Mouse (Mus musculus): Measurements from ENCODE around the gene Abcf2.
A peak's percentile ranks its signal among the peaks of the same experiment; 100 is the strongest.

Gene Abcf2

DNA sequence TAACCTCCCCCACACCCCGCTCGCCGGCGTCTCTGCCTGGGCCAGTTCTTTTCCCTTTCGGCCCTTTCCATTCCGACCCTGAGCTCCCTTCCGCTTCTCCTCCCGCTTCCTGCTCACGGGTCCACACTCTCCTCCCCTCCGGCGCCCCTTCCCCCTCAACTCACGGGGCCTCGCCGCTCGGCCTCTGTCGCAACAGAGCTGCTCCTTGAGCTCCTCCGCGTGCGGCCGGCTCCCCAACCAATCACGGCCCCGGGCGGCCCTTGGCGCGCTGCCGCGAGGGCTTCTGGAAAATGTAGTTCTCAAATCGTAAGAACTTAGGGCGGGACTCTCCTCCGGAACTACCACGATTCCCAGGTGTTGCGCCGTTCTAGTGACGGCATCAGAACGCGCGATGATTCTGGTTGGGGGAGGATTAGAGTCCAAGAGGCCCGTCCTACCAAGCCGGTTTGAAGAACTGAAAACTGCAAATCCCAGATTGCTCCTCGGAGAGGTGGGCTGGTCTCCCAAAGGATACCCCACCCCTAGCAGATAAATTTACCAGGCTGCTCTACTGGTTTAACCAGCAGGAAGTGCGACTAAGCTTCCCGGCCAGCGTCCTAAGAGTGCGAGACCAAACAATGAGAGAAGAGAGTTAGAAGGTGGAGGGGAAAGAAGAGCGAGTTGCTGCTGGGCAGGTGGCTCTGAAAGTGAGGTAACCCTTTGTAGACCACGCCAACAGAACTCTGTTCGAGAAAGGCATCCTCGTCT lies at the start of gene Abcf2:
Gene Abcf2, minus strand, starts transcription at position 285 of the 747 bp plus-strand sequence.
- DNase-seq (ENCODE audit: low read depth, low spot score) = peak; percentile 100

DNA sequence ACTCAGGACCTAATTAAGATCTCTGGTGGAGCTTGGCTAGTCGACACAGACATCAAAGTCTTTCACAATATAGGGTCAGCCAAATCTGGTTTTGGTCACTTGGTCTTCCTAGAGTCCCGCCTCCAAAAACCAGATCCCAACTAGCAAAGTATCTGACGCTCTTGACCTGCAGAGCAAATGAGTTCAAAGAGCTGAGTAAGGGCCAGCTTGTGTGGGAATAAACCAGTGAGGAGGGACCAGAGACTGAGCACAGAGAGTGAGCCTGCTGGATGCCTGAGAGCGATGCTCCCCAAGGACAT lies 47.5 kb upstream of the Abcf2 start:
- no peak for DNase-seq (ENCODE audit: low read depth, low spot score)

DNA sequence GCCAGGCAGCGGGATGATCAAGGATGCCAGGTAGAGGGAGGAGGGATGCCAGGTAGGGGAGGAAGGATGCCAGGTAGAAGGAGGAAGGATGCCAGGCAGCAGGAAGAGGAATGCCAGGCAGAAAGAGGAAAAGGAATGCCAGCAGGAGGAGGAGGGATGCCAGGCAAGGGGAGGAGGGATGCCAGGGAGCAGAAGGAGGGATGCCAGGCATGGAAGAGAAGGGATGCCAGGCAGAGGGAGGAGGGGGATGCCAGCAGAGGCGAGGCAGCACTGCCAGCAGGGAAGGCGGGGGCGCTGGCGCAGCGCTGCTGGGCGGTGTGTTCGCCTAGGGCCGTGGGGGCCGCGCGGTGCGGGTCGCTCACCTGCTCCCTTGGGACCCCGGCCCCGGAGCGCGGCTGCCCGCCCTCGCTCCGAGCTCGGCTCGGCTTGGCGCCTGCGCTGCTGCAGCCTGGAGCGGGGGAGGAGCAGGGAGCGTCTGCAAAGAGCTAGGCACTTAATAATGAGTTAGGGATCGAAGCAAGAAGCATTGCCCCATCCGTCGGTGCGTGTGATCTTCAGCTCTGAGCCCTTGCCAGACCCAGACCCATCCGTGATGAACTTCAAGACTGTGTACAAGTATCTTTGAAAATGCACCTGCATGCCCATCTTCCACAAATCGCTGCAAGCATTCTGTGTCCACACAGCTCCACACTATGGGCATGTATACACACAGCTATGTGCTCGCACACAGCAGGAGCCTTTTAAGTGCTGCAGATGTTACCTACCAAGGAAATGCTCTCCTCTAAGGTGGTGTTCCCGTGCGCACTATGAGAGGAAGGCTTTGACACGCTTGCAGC lies 46.9 kb upstream of the Abcf2 start, which contains the start of gene Smarcd3:
Gene Smarcd3, minus strand, starts transcription at position 426 of the 836 bp plus-strand sequence.
- peak; percentile 37 for DNase-seq (ENCODE audit: low read depth, low spot score)

DNA sequence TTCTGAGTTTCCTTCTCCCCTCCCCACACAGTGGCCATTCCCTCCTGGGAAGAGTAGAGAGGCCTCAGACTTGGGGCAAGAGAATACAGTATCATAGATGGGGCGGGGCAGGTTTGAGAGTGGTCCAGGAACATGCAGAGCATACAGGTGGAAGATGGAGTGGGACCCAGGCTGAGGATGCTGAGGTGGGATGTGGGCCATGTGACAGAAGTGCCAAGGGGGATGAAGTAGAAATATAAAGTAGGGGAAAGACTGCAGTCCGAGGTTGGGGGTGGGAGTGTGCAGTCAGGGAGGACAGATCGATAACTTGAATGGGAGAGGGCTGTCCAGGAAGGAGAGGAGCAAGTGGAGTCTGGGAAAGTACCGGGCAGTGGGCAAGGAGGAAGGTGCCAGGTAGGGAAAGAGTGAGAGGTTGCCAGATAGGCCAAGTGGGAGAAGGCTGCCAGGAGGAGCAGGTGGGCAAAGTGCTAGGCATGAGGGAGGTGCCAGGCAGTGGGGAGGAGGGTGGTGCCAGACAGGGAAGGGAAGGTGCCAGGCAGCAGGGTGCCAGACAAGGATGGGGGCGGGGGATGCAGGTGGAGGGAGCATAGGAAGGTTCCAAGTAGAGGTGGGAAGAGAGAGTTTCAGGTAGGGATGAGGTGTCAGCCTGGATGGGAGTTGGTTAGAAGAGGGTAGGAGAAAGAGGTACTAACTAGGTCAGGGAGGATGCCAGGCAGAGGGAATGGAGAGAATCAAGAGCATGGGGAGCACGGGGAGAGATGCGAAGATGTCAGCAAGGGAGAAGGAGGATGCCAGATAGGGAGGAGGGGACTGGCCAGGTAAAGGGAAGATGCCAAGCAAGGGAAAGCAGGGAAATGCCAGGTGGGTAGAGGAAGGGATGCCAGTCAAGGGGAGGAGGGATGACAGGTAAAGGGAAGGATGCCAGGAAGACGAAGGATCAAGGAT lies 46.0 kb upstream of the Abcf2 start:
- DNase-seq (ENCODE audit: low read depth, low spot score) = no peak

DNA sequence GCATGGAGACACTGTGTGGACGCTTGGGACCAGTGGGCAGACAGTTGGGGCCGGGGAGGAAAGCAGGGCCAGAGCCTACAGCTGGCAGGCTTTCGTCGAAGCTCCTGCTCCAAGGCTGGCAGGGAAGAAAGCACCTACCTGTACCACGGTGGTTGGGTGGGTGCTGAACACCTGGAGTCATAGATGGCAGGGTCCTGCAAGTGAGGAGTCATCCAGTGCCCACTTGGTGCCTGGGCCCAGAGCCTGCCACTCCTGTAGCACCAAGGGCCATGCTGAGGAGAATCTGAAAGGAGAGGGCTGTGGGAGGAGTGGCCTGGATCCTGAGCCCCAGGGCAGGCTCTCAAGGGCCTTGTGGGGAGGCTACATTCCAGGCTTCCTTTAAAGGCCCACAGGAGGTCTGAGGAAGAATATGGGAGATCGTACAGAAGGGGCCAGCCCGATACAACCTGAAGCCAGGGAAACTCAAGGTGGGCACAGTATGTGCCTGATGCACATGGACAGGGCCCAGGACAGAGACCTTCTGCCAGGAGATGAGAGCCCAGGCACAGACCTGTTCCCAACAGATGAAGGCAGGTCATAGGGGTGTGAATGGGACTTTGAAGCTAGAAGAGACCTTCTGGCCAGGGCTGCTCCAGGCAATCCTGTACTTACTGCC lies 45.2 kb upstream of the Abcf2 start:
- no peak for DNase-seq (ENCODE audit: low read depth, low spot score)

DNA sequence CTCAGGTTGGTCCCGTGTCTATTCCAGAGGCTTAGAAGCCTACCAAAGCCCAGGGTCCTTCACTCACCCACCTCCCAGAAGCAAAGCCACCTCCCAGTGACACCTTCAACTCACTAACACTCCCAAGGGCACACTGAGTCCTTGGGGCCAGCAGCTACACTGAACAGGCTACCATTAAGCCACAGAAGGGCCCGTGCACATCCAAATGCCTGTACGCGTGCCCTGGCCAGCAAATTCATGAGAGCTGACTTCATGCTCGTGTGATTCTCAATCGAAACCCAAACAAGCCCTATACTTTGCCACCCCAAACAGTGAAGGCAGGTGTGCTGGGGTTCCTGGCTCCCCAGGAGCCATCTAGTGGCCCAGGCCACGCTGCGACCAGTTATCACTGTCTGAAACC lies 43.4 kb upstream of the Abcf2 start:
- no peak for DNase-seq (ENCODE audit: low read depth, low spot score)

DNA sequence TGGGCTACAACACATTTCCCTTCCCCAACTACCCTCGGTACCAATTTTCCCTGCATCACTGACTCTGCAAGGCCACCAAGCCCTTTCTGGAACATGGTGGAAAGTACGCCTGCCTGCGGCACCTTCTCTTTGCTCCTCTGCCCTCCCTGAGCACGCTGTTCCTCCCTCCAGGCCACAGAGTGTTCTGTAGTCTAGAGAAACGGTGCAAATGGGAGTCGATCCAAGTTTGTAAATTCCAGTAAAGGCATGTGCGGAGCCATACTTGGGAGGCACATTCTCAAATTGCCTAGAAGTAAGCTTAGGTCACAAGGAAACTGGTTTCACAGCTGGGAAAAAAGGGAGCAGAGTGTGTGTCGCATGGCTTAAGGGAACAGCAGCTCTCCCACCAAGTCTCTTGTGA lies 42.8 kb upstream of the Abcf2 start:
- no peak for DNase-seq (ENCODE audit: low read depth, low spot score)

DNA sequence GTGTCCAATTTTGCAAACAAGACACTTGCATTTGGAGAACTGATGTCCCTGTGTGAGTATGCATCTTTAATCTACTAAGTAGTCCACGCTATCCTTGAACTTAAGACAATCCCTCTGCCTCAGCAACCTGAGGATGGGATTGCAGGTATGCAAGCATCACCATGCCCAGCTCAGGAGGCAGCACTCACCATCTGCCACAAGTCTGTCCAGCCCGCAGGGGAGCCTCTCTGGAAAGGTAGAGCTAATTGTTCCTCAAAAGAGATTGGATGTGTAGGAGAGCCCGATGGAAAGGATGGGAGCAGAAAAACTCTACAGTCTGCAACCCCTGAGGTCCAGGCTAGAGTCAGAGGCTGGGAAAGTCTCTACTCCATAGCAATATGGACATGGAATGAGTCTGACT lies 41.7 kb upstream of the Abcf2 start:
- DNase-seq (ENCODE audit: low read depth, low spot score) = no peak

DNA sequence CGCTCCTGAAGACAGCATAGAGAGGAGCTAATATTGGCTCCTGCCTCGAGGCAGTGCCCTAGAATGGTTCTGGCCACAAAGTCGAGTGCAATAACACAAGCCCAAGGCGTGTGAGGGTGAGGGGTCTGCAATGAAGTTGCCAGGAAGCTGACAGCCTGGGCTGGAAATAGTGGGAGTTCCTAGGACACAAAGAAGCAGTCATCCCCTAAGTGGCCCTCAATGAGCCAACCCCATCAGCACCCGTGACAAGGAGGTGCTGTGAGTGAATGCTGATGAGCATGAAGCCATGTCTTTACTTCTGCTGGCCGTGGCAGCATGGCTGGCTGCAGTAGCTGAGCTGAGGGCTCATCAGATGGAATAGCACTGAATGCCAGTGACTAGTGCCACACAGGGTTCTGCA lies 37.8 kb upstream of the Abcf2 start:
- no peak for DNase-seq (ENCODE audit: low read depth, low spot score)

DNA sequence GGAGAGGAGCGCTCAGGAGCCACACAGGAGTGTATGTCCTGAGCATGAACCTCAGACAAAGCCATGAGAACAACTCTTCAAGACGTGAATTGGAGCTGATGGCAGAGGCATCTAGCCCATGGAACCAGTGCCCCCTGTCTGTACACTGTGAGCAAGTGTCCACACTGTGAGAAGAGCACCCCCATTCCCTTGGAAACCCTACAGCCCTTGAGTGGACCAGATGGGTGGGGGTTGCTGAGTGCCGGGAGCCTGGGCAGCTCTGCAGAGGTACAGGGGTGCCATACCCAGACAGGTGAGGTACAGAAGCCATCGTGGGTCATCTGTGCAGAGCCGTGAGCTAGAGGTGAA lies 35.0 kb upstream of the Abcf2 start:
- DNase-seq (ENCODE audit: low read depth, low spot score) = no peak

DNA sequence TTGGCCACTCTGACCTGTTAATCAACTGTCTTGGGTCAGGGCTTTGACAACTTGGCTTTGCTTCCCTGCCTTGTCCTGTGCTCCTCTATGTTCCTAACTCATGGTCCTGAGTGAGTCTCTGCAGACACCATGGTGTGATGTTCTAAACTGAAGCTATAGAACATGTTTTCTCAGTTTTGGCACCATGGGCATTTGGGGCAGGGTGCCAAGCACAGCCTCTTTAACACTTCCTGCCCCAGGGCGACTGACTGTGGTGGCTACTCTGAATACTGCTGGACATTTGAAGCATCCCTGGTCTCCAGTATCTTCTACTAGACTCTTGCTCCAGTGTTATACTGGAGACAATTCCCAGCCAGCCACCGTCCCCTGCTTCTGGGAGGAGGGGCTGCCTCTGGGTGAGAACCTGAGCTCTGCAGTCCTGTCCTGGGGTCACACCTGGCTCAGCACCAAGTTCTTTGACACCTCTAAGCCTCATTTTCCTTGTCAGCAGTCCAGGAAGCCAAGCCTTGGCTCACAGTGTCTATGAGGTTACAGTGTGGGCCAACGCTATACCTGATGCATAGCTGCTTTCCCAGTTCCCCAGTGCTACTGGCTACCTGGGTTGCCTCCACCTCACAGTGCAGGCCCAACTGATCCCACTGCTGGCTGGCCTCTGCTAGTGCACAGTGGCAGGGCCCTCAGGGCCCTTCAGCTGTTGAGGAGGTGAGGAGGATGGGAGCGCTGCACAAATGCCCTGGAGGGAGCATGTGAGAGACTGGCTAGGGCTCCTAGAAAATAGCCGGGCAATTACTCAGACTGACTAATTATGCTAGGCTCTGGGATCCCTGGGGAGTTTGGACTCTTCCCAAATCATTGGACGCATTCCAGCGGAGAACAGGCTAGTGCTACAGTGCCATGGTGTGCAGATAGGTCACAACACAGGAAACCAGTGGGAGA lies 34.4 kb upstream of the Abcf2 start:
- DNase-seq (ENCODE audit: low read depth, low spot score) = no peak

DNA sequence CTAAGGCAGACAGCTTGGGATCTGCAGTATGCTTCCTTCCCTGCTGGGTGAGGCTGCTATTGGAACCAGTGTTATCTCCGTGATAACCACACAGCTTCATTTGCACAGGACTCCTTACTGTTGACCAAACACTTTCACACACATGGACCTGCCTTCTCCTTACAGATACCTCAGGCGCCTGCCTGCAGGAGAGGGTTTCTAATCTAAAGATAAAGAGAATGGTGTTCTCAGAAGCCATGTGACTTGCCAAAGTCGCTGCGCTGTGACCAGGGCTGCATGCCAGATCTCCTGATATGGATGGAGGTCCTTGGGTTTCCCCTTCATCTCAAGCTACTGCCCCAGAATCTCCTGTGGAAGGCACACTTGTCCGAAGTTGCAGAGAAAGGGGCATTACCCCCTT lies 32.1 kb upstream of the Abcf2 start:
- no peak for DNase-seq (ENCODE audit: low read depth, low spot score)

DNA sequence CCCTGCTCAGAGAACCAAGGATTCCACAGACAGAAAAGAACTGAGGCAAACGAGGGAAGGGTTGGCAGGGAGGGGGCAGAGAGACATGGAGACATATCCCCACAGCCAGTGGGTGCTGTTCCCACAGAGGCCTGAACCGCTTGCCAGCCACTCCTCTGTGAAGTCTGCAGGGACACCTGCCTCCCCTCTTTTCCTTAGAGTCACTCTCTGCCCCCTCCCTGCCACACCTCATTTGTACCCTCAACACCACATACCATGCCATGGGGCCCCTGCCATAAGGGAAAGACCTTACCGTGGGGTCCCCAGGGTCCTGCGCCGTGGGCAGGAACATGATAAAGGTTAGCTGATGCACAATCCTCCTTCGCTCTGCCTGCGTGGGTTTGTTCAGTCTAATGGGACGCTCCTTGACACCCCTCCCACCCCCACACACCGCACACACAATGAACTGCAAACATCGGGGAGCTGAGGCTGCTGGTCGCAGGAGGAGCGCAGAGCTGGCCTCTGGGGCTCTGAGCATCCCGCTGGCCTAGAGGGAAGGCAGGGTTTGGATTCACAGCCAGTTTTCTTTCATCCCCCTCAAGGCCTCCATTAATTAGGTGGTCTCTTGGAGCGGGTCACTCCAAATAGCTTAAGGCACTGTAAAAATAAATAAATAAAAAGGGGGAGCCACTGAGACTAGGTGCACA lies 28.9 kb upstream of the Abcf2 start:
- no peak for DNase-seq (ENCODE audit: low read depth, low spot score)

DNA sequence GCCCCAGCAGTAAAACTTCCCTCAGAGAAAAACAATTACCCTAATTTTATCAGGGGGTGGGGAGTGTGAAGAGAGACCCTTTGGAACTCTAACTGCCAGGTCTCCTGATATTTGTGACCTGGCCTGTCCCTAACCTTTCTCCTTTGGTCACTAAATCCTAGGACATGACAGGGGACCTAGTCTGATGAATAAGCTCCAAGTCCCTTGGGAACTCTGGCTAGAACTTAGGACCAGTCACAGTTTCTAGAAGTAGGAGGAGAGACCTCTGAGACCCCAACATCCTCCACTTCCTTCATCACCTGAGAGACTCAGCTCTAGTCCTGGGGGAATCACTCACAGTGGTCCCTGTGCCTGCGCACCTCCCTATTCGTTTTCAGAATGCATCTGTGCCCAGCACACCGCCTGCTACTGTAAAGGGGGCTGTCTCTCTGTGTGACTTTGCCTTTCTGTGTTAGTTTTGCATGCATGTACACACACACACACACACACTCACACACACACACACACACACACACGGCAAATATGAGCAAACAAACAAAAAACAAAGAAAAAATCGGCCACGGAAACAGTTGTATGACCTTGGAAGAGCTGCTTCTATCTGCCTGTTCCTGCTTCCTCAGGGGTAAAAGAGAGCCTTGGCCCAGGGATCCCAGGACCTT lies 28.2 kb upstream of the Abcf2 start:
- DNase-seq (ENCODE audit: low read depth, low spot score) = no peak

DNA sequence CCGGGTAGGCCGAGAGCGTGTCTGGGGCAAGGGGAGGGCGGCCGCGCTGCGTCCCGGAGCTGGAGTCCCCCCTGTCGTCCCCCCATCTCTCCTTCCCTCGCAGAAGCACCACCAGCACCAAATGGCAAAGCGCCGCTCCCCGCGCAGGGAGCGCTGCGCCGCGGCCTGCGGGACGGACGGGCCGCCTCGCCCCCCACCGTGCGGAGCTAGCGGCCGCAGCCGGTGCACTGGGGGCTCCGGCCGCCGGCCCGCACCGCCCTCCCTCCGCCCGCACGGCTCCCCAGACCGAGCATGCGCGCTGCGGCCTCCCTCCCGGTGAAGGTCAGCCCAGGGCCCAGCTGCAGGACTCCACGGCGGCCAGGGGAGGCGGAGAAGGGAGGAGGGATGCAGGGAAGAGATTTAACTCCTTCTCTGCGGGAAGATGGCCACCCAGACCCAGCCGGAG lies 27.4 kb upstream of the Abcf2 start:
- peak; percentile 79 for DNase-seq (ENCODE audit: low read depth, low spot score)

DNA sequence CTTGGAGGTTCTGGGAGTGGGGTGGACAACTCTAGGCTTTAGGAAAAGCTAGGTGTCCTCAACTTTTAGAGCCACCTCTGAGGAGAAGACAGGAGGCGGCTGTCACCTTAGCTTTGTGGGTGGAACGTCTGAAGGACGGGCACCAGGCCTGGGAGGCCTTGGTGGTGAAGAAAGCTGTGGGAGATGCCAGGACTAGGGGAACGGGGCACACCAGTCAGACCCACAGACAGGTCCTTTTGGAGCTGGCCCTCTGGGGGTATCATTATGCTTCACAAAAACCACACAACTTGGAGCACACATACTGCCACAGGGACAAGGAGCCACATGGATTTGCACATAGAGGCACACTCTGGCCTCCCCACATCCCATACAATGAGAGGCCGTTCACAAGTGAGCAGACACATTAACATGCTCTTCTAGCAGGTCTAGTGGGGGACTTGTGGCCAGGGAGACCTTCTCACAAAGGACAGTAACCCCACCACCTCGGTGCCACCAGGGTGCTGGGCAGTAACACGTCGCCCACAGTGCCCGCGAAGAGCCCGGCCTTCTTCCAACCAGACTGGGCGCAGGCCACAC lies 26.9 kb upstream of the Abcf2 start:
- no peak for DNase-seq (ENCODE audit: low read depth, low spot score)

DNA sequence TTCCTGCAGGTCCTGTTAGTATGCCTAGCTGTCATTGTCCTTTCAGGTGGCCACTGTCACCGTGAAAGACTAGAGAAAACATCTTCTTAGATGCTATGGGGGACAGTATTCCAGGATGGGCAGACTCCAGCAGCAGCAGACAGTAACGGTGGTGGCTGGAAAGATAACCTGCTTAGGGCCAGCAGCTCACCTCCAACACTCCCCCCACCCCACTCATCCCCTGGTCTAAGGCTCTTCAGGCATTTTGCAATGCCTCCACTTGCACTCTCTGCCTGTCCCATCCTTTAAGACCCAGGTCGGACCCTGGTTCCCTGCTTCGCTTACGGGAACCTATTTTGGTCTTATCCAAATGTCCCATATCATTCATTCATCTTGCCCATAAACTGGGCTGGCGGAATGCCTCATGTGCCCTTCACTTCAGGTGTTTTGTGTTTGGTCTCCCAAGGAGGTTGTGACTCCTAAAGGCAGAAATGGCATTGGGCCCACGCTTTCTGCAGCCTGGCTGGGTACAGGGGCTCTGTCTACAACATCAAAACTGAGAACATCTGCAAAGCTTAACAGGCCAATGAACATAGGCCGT lies 26.3 kb upstream of the Abcf2 start:
- no peak for DNase-seq (ENCODE audit: low read depth, low spot score)

DNA sequence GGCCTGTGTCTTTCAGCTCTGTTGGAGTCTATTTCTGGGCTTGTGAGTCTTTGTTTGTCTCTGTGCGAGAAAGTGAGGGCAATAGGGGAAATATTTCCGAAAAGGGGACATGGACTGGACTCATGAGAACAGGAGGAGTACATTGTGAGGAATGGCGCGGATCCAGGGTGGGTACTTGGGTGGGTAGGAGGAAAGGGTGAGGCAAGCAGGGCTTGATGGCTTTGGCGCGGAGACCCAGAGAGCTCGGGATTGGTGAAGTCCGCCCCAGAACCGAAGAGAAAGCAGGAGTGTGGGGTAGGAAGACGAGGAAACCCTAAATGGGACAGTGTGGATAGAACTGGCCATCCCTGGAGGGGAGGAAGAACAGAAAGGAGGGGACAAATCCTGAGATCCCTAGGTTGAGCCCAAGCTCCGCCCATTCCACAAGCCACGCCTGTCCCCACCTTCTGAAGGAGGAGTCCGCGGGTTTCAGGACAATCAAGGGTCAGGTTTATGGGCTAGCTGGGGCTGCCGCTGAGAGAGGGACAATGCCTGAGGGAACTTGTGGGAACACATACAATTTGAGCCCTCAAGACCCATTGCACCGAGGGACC lies 25.6 kb upstream of the Abcf2 start:
- DNase-seq (ENCODE audit: low read depth, low spot score) = peak; percentile 73
